In genomic region chr11:116022256-116022780, GRCm38 (mm10) we compare ENCODE assay signal across 7 mouse cellular contexts. TPM values are rescaled to one million over a fixed set of nuclear protein-coding genes. Genes with fewer than 3 reads are reported as not detected.
A peak's percentile ranks its signal among the peaks of the same experiment; 100 is the strongest.
DNase-seq lines count a peak whose midpoint lies in the region; ATAC-seq lines count a peak whose summit lies in the region.

No protein-coding gene starts in this region.

- peaks cover 14% of the 10 kb centered on the region for H3K36me3 ChIP-seq in lung, embryonic 16.5 days (ENCODE audit: control insufficient read depth, insufficient read depth, low read length)
- H3K36me3 ChIP-seq in forebrain, embryonic 12.5 days (replicated peaks) = peaks cover 18% of the 10 kb centered on the region; the same call in 1 of the 2 replicates
- peaks cover 21% of the 10 kb centered on the region for H3K36me3 ChIP-seq in limb, embryonic 13.5 days
- H3K36me3 ChIP-seq in stomach, embryonic 15.5 days = peaks cover 3% of the 10 kb centered on the region; the same call in 1 of the 2 replicates

- peak overlapping the region; percentile 46 for H3K4me3 ChIP-seq in lung, embryonic 16.5 days (ENCODE audit: low read length)
- H3K4me3 ChIP-seq in forebrain, embryonic 12.5 days (replicated peaks) = peak overlapping the region; percentile 98
- H3K4me3 ChIP-seq in limb, embryonic 13.5 days = peak overlapping the region; percentile 94
- H3K4me3 ChIP-seq in stomach, embryonic 15.5 days (replicated peaks) = peak overlapping the region; percentile 26

- no peaks in the 10 kb centered on the region for H3K9me3 ChIP-seq in lung, embryonic 16.5 days (ENCODE audit: control insufficient read depth, low read length)
- no peaks in the 10 kb centered on the region for H3K9me3 ChIP-seq in forebrain, embryonic 12.5 days
- H3K9me3 ChIP-seq in limb, embryonic 13.5 days = no peaks in the 10 kb centered on the region
- H3K9me3 ChIP-seq in stomach, embryonic 15.5 days = no peaks in the 10 kb centered on the region

- H3K27ac ChIP-seq in lung, embryonic 16.5 days (ENCODE audit: low read length) = no peak overlapping the region
- H3K27ac ChIP-seq in forebrain, embryonic 12.5 days = no peak overlapping the region
- no peak overlapping the region for H3K27ac ChIP-seq in limb, embryonic 13.5 days
- H3K27ac ChIP-seq in stomach, embryonic 15.5 days = no peak overlapping the region

- H3K4me1 ChIP-seq in lung, embryonic 16.5 days (replicated peaks; ENCODE audit: control insufficient read depth, insufficient read depth, low read length) = peaks cover 9% of the 10 kb centered on the region
- peaks cover 13% of the 10 kb centered on the region for H3K4me1 ChIP-seq in forebrain, embryonic 12.5 days
- peaks cover 8% of the 10 kb centered on the region for H3K4me1 ChIP-seq in limb, embryonic 13.5 days
- H3K4me1 ChIP-seq in stomach, embryonic 15.5 days = no peaks in the 10 kb centered on the region

- no peaks in the 10 kb centered on the region for H3K27me3 ChIP-seq in lung, embryonic 16.5 days (ENCODE audit: control insufficient read depth, insufficient read depth, low read depth, low read length)
- H3K27me3 ChIP-seq in forebrain, embryonic 12.5 days = no peaks in the 10 kb centered on the region
- no peaks in the 10 kb centered on the region for H3K27me3 ChIP-seq in limb, embryonic 13.5 days
- H3K27me3 ChIP-seq in stomach, embryonic 15.5 days (replicated peaks) = no peaks in the 10 kb centered on the region

- peak overlapping the region; percentile 68 for H3K4me2 ChIP-seq in lung, embryonic 16.5 days (ENCODE audit: low read depth, low read length)
- H3K4me2 ChIP-seq in forebrain, embryonic 12.5 days = peak overlapping the region; percentile 58
- peak overlapping the region; percentile 65 for H3K4me2 ChIP-seq in limb, embryonic 13.5 days (replicated peaks)
- H3K4me2 ChIP-seq in stomach, embryonic 15.5 days = peak overlapping the region; percentile 51

- 43% methylated on average over 4 of the region's 4 CpGs for WGBS in lung, embryonic 16.5 days
- 75% methylated on average over 4 of the region's 4 CpGs for whole genome bisulfite sequencing in forebrain, embryonic 12.5 days
- 58% methylated on average over 4 of the region's 4 CpGs for WGBS in limb, embryonic 13.5 days
- WGBS in stomach, embryonic 15.5 days = 47% methylated on average over 4 of the region's 4 CpGs

- ATAC-seq in lung, embryonic 16.5 days (ENCODE audit: low read depth) = no peak
- no peak for ATAC-seq in forebrain, embryonic 12.5 days (ENCODE audit: low FRiP score)
- ATAC-seq in limb, embryonic 13.5 days (ENCODE audit: low FRiP score, low read depth) = no peak
- no peak for ATAC-seq in stomach, embryonic 15.5 days (ENCODE audit: insufficient read depth, low FRiP score, low read depth)

- DNase-seq in lung, postnatal 25 days (ENCODE audit: low spot score) = no peak
- no peak for DNase-seq in layer of hippocampus, adult 9-10 months (ENCODE audit: low spot score)
- DNase-seq in thymus, adult 18-20 months = no peak

- peak overlapping the region; percentile 49 for H3K9ac ChIP-seq in lung, embryonic 16.5 days (ENCODE audit: low read length)
- peak overlapping the region; percentile 22; the same call in 1 of the 2 replicates for H3K9ac ChIP-seq in forebrain, embryonic 12.5 days
- peak overlapping the region; percentile 57 for H3K9ac ChIP-seq in limb, embryonic 13.5 days
- H3K9ac ChIP-seq in stomach, embryonic 15.5 days = no peak overlapping the region

RNA-seq across cellular contexts. Expression of gene H3f3b, which starts 5.4 kb away (rescaled TPM):
- 1,792 and 1,937 TPM in 2 replicates for polyA plus RNA-seq in lung, embryonic 16.5 days (2015; fragmentation: Nextera tagmentation; extraction: Ambion mirVana)
- 2,341 and 2,432 TPM in 2 replicates for polyA plus RNA-seq in forebrain, embryonic 12.5 days (2016; fragmentation: Nextera tagmentation; extraction: Ambion mirVana)
- 2,219 and 2,483 TPM in 2 replicates for polyA plus RNA-seq in limb, embryonic 13.5 days (2015; fragmentation: Nextera tagmentation; extraction: Ambion mirVana)
- 1,577 and 1,755 TPM in 2 replicates for polyA plus RNA-seq in stomach, embryonic 15.5 days (2015; fragmentation: Nextera tagmentation; extraction: Ambion mirVana)

RNA-seq across cellular contexts. Expression of gene Unk, which starts 7.8 kb away (rescaled TPM):
- polyA plus RNA-seq in lung, embryonic 16.5 days (2015; fragmentation: Nextera tagmentation; extraction: Ambion mirVana) = 37.9 and 41.3 TPM in 2 replicates
- 47.9 and 50.4 TPM in 2 replicates for polyA plus RNA-seq in forebrain, embryonic 12.5 days (2016; fragmentation: Nextera tagmentation; extraction: Ambion mirVana)
- polyA plus RNA-seq in limb, embryonic 13.5 days (2015; fragmentation: Nextera tagmentation; extraction: Ambion mirVana) = 39.4 and 44.8 TPM in 2 replicates
- 27.3 and 33.2 TPM in 2 replicates for polyA plus RNA-seq in stomach, embryonic 15.5 days (2015; fragmentation: Nextera tagmentation; extraction: Ambion mirVana)

RNA-seq across cellular contexts. Expression of gene Galk1, which starts 9.8 kb away (rescaled TPM):
- 188 and 190 TPM in 2 replicates for polyA plus RNA-seq in lung, embryonic 16.5 days (2015; fragmentation: Nextera tagmentation; extraction: Ambion mirVana)
- polyA plus RNA-seq in forebrain, embryonic 12.5 days (2016; fragmentation: Nextera tagmentation; extraction: Ambion mirVana) = 98.3 and 107 TPM in 2 replicates
- 207 and 211 TPM in 2 replicates for polyA plus RNA-seq in limb, embryonic 13.5 days (2015; fragmentation: Nextera tagmentation; extraction: Ambion mirVana)
- polyA plus RNA-seq in stomach, embryonic 15.5 days (2015; fragmentation: Nextera tagmentation; extraction: Ambion mirVana) = 186 and 208 TPM in 2 replicates

RNA-seq across cellular contexts. Expression of gene Itgb4, which starts 47.8 kb away (rescaled TPM):
- 3.4 and 3.8 TPM in 2 replicates for polyA plus RNA-seq in lung, embryonic 16.5 days (2015; fragmentation: Nextera tagmentation; extraction: Ambion mirVana)
- polyA plus RNA-seq in forebrain, embryonic 12.5 days (2016; fragmentation: Nextera tagmentation; extraction: Ambion mirVana) = 0.94 and 1.0 TPM in 2 replicates
- 5.2 and 6.3 TPM in 2 replicates for polyA plus RNA-seq in limb, embryonic 13.5 days (2015; fragmentation: Nextera tagmentation; extraction: Ambion mirVana)
- polyA plus RNA-seq in stomach, embryonic 15.5 days (2015; fragmentation: Nextera tagmentation; extraction: Ambion mirVana) = 13.4 and 13.5 TPM in 2 replicates

RNA-seq across cellular contexts. Expression of gene Unc13d, which starts 55.4 kb away (rescaled TPM):
- 7.2 and 8.9 TPM in 2 replicates for polyA plus RNA-seq in lung, embryonic 16.5 days (2015; fragmentation: Nextera tagmentation; extraction: Ambion mirVana)
- polyA plus RNA-seq in forebrain, embryonic 12.5 days (2016; fragmentation: Nextera tagmentation; extraction: Ambion mirVana) = 0.69 and 0.73 TPM in 2 replicates
- polyA plus RNA-seq in limb, embryonic 13.5 days (2015; fragmentation: Nextera tagmentation; extraction: Ambion mirVana) = 2.1 and 2.4 TPM in 2 replicates
- 6.5 and 8.0 TPM in 2 replicates for polyA plus RNA-seq in stomach, embryonic 15.5 days (2015; fragmentation: Nextera tagmentation; extraction: Ambion mirVana)

Comparison
In these comparisons a context has a peak if more than half of its experiments do, and no peak if none do; other contexts are left out.
1. H3K4me3 ChIP-seq: peak in every context shown above with its lines; median percentile 98 in forebrain, embryonic 12.5 days; 94 in limb, embryonic 13.5 days; 46 in lung, embryonic 16.5 days; 26 in stomach, embryonic 15.5 days.